Mouse (Mus musculus) bone marrow macrophage, adult 2 months (primary cell): ENCODE results near the gene Ccdc65.

ENCODE experiments used
- CTCF ChIP-seq: IDR thresholded peaks from 2 replicates; pipeline ENCODE4 v1.5.1; 2012; ENCODE audit warnings: low read depth, mild to moderate bottlenecking, low read length, moderate library complexity
- POLR2A ChIP-seq: IDR thresholded peaks from 2 replicates; pipeline ENCODE4 v1.6.1; 2012; ENCODE audit warnings: mild to moderate bottlenecking, low read depth, low read length, borderline replicate concordance

DNA sequence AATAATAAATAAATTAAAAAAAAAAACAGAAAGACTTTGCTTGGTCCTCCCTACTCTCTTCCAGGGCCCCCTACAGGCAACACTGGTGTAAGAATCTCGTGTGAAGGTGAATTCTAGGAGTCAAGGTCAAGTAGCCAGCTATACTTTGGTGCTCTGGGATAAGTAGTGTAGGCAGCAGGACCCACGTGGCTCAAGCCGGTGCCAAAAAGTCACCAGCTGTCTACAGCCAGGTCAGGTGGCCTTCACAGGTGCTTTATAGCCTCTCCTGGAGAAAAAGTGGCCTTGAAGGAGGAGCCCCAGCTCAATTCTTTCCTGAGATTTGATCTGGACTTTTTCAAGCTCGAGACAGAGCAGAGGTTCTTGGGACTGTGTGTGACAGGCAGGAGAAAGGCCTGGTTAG, 18.1 kb downstream of the Ccdc65 start:
- TF ChIP-seq POLR2A (no peak), CTCF (no peak)
